Mouse (Mus musculus): ENCODE results near the gene Cct7. TPM values are rescaled to one million over a fixed set of nuclear protein-coding genes. Genes with fewer than 3 reads are reported as not detected.

Gene Cct7
- polyA plus RNA-seq, 1 experiment from 2014 or later, result 433 TPM

GRCm38 (mm10) chr6:85488510-85488909 is 37.2 kb downstream of the Cct7 start:
- Histone ChIP-seq H3K9me3 (no peaks in the 10 kb centered on the region), H3K4me2 (no peak overlapping the region), H3K36me3 (no peaks in the 10 kb centered on the region), H3K4me3 (replicated peaks) (no peak overlapping the region), H3K9ac (no peak overlapping the region), H3K27ac (no peak overlapping the region), H3K4me1 (peaks cover 12% of the 10 kb centered on the region), H3K27me3 (replicated peaks) (peaks cover 26% of the 10 kb centered on the region)
- no peak for ATAC-seq (ENCODE audit: insufficient read depth, low FRiP score, low read depth)
- WGBS, result 76% methylated on average over 4 of the region's 4 CpGs

- H3K4me2 ChIP-seq, result peak overlapping the region; percentile 27; the same call in 1 of the 2 replicates
- no peak overlapping the region for H3K9ac ChIP-seq
- 0 out of 2 replicates have a peak overlapping the region, but pooled peaks have one; percentile 19 for H3K27ac ChIP-seq
- H3K4me3 ChIP-seq (replicated peaks), result no peak overlapping the region
- no peaks in the 10 kb centered on the region for H3K36me3 ChIP-seq
- peak; percentile 70 for ATAC-seq (ENCODE audit: insufficient read depth, low FRiP score, low read depth)
- no peaks in the 10 kb centered on the region for H3K9me3 ChIP-seq
- WGBS, result 62% methylated on average over 3 of the region's 3 CpGs
- 0 out of 2 replicates have a peak, but pooled peaks cover 1% of the 10 kb centered on the region for H3K4me1 ChIP-seq
- H3K27me3 ChIP-seq (replicated peaks), result peaks cover 14% of the 10 kb centered on the region
These were observed 38.4 kb downstream of the Cct7 start for GRCm38 (mm10) chr6:85489717-85490116.

GRCm38 (mm10) chr6:85490252-85490651 is 38.9 kb downstream of the Cct7 start:
- Histone ChIP-seq H3K36me3 (no peaks in the 10 kb centered on the region), H3K9me3 (no peaks in the 10 kb centered on the region), H3K4me2 (0 out of 2 replicates have a peak overlapping the region, but pooled peaks have one; percentile 27), H3K27ac (no peak overlapping the region), H3K4me1 (no peaks in the 10 kb centered on the region), H3K4me3 (replicated peaks) (no peak overlapping the region), H3K9ac (no peak overlapping the region), H3K27me3 (replicated peaks) (peaks cover 9% of the 10 kb centered on the region)
- WGBS, result 81% methylated on average over 4 of the region's 4 CpGs
- no peak for ATAC-seq (ENCODE audit: insufficient read depth, low FRiP score, low read depth)

- Histone ChIP-seq H3K27me3 (replicated peaks) (no peaks in the 10 kb centered on the region; the same call in 1 of the 2 replicates), H3K4me3 (replicated peaks) (no peak overlapping the region), H3K4me1 (no peaks in the 10 kb centered on the region), H3K9me3 (no peaks in the 10 kb centered on the region), H3K36me3 (no peaks in the 10 kb centered on the region), H3K9ac (no peak overlapping the region), H3K27ac (no peak overlapping the region), H3K4me2 (no peak overlapping the region)
- 90% methylated on average over 3 of the region's 3 CpGs for WGBS
- ATAC-seq (ENCODE audit: insufficient read depth, low FRiP score, low read depth), result no peak
These were observed 40.3 kb downstream of the Cct7 start for GRCm38 (mm10) chr6:85491606-85492005.

- Histone ChIP-seq H3K27me3 (replicated peaks) (no peaks in the 10 kb centered on the region), H3K4me1 (peaks cover 2% of the 10 kb centered on the region), H3K4me3 (replicated peaks) (no peak overlapping the region), H3K4me2 (no peak overlapping the region), H3K27ac (no peak overlapping the region), H3K9me3 (no peaks in the 10 kb centered on the region), H3K9ac (no peak overlapping the region), H3K36me3 (no peaks in the 10 kb centered on the region)
- no peak for ATAC-seq (ENCODE audit: insufficient read depth, low FRiP score, low read depth)
These were observed 45.7 kb downstream of the Cct7 start for GRCm38 (mm10) chr6:85496976-85497375.

GRCm38 (mm10) chr6:85498147-85498546 is 46.8 kb downstream of the Cct7 start:
- Histone ChIP-seq H3K9ac (no peak overlapping the region), H3K4me1 (peaks cover 8% of the 10 kb centered on the region), H3K4me3 (replicated peaks) (no peak overlapping the region), H3K4me2 (no peak overlapping the region), H3K27me3 (replicated peaks) (0 out of 2 replicates have a peak, but pooled peaks cover 2% of the 10 kb centered on the region), H3K36me3 (no peaks in the 10 kb centered on the region), H3K27ac (no peak overlapping the region), H3K9me3 (no peaks in the 10 kb centered on the region)
- WGBS, result 57% methylated on average over 9 of the region's 9 CpGs
- ATAC-seq (ENCODE audit: insufficient read depth, low FRiP score, low read depth), result no peak

GRCm38 (mm10) chr6:85500416-85500815 is 49.1 kb downstream of the Cct7 start:
- Histone ChIP-seq H3K4me3 (replicated peaks) (no peak overlapping the region), H3K9me3 (no peaks in the 10 kb centered on the region), H3K27me3 (replicated peaks) (peaks cover 11% of the 10 kb centered on the region; the same call in 1 of the 2 replicates), H3K27ac (no peak overlapping the region), H3K9ac (no peak overlapping the region), H3K4me2 (no peak overlapping the region), H3K4me1 (peaks cover 8% of the 10 kb centered on the region), H3K36me3 (no peaks in the 10 kb centered on the region)
- 79% methylated on average over 1 of the region's 1 CpGs for WGBS
- ATAC-seq (ENCODE audit: insufficient read depth, low FRiP score, low read depth), result no peak

- Histone ChIP-seq H3K4me3 (replicated peaks) (peak overlapping the region; percentile 66; the same call in 1 of the 2 replicates), H3K9me3 (no peaks in the 10 kb centered on the region), H3K4me2 (peak overlapping the region; percentile 97), H3K4me1 (peaks cover 8% of the 10 kb centered on the region), H3K27ac (no peak overlapping the region), H3K36me3 (no peaks in the 10 kb centered on the region), H3K9ac (no peak overlapping the region), H3K27me3 (replicated peaks) (peaks cover 11% of the 10 kb centered on the region; the same call in 1 of the 2 replicates)
- ATAC-seq (ENCODE audit: insufficient read depth, low FRiP score, low read depth), result no peak
- 8% methylated on average over 6 of the region's 6 CpGs for WGBS
These were observed 50.3 kb downstream of the Cct7 start for GRCm38 (mm10) chr6:85501571-85502102.

- Histone ChIP-seq H3K27me3 (replicated peaks) (peaks cover 11% of the 10 kb centered on the region; the same call in 1 of the 2 replicates), H3K27ac (no peak overlapping the region), H3K4me3 (replicated peaks) (peak overlapping the region; percentile 66), H3K4me1 (peaks cover 8% of the 10 kb centered on the region), H3K4me2 (peak overlapping the region; percentile 97), H3K9ac (peak overlapping the region; percentile 41), H3K36me3 (no peaks in the 10 kb centered on the region), H3K9me3 (no peaks in the 10 kb centered on the region)
- WGBS, result 2% methylated on average over 36 of the region's 37 CpGs
- peak; percentile 36 for ATAC-seq (ENCODE audit: insufficient read depth, low FRiP score, low read depth)
These were observed 51.0 kb downstream of the Cct7 start for GRCm38 (mm10) chr6:85502103-85502910.

- H3K4me3 ChIP-seq (replicated peaks), result peak within 1 kb of the TSS; percentile 66
- H3K36me3 ChIP-seq, result no peaks in the 10 kb centered on the region
- H3K4me2 ChIP-seq, result peak within 1 kb of the TSS; percentile 97
- no peak within 1 kb of the TSS for H3K27ac ChIP-seq
- peak within 1 kb of the TSS; percentile 41 for H3K9ac ChIP-seq
- H3K9me3 ChIP-seq, result no peaks in the 10 kb centered on the region
- 2% methylated on average over 19 of the region's 22 CpGs for WGBS
- H3K4me1 ChIP-seq, result peaks cover 8% of the 10 kb centered on the region
- peaks cover 11% of the 10 kb centered on the region; the same call in 1 of the 2 replicates for H3K27me3 ChIP-seq (replicated peaks)
- peak; percentile 67 for ATAC-seq (ENCODE audit: insufficient read depth, low FRiP score, low read depth)
These were observed 51.6 kb downstream of the Cct7 start, which contains the start of gene Fbxo41 for GRCm38 (mm10) chr6:85502911-85503250. Gene Fbxo41, minus strand, starts transcription at chr6:85502994.

- no peak overlapping the region for H3K27ac ChIP-seq
- no peaks in the 10 kb centered on the region for H3K36me3 ChIP-seq
- peaks cover 15% of the 10 kb centered on the region; the same call in 1 of the 2 replicates for H3K27me3 ChIP-seq (replicated peaks)
- no peak for ATAC-seq (ENCODE audit: insufficient read depth, low FRiP score, low read depth)
- no peaks in the 10 kb centered on the region for H3K9me3 ChIP-seq
- WGBS, result 72% methylated on average over 2 of the region's 2 CpGs
- H3K4me3 ChIP-seq (replicated peaks), result no peak overlapping the region
- H3K4me1 ChIP-seq, result peaks cover 8% of the 10 kb centered on the region
- no peak overlapping the region for H3K4me2 ChIP-seq
- no peak overlapping the region for H3K9ac ChIP-seq
These were observed 53.6 kb downstream of the Cct7 start for GRCm38 (mm10) chr6:85504908-85505307.

- 42% methylated on average over 5 of the region's 5 CpGs for WGBS
- Histone ChIP-seq H3K4me2 (no peak overlapping the region), H3K27ac (no peak overlapping the region), H3K9ac (no peak overlapping the region), H3K9me3 (no peaks in the 10 kb centered on the region), H3K27me3 (replicated peaks) (peaks cover 44% of the 10 kb centered on the region), H3K4me3 (replicated peaks) (no peak overlapping the region), H3K36me3 (no peaks in the 10 kb centered on the region), H3K4me1 (peaks cover 25% of the 10 kb centered on the region)
- ATAC-seq (ENCODE audit: insufficient read depth, low FRiP score, low read depth), result no peak
These were observed 57.3 kb downstream of the Cct7 start for GRCm38 (mm10) chr6:85508602-85509001.
